Mouse (Mus musculus): Measurements from ENCODE around the gene Agl.
"Not testable (repeated sequence)": the region's sequence is repeated elsewhere in the genome, so short reads cannot be mapped to it uniquely, and the experiment has no call there.

Gene Agl

GRCm38 (mm10) chr3:116748391-116749170 is 59.4 kb downstream of the Agl start:
- peak; percentile 59; the same call in 1 of the 2 replicates for ATAC-seq (ENCODE audit: low TSS enrichment)

- ATAC-seq (ENCODE audit: low TSS enrichment), result not testable (repeated sequence)
Observed at GRCm38 (mm10) chr3:116747648-116748047, 60.3 kb downstream of the Agl start.

- no peak for ATAC-seq (ENCODE audit: low TSS enrichment)
Observed at GRCm38 (mm10) chr3:116740963-116741362, 67.0 kb downstream of the Agl start.

- no peak for ATAC-seq (ENCODE audit: low TSS enrichment)
Observed at GRCm38 (mm10) chr3:116740106-116740505, 67.9 kb downstream of the Agl start.

GRCm38 (mm10) chr3:116737326-116737731 is 70.6 kb downstream of the Agl start:
- peak; percentile 85 for ATAC-seq (ENCODE audit: low TSS enrichment)

- ATAC-seq (ENCODE audit: low TSS enrichment), result no peak
Observed at GRCm38 (mm10) chr3:116729483-116730174, 78.3 kb downstream of the Agl start.

GRCm38 (mm10) chr3:116726807-116727206 is 81.2 kb downstream of the Agl start:
- no peak for ATAC-seq (ENCODE audit: low TSS enrichment)

- no peak for ATAC-seq (ENCODE audit: low TSS enrichment)
Observed at GRCm38 (mm10) chr3:116723496-116724481, 84.2 kb downstream of the Agl start.

- ATAC-seq (ENCODE audit: low TSS enrichment), result no peak
Observed at GRCm38 (mm10) chr3:116722980-116723379, 85.0 kb downstream of the Agl start.

GRCm38 (mm10) chr3:116718951-116719350 is 89.0 kb downstream of the Agl start:
- ATAC-seq (ENCODE audit: low TSS enrichment), result no peak

- no peak for ATAC-seq (ENCODE audit: low TSS enrichment)
Observed at GRCm38 (mm10) chr3:116713031-116713430, 94.9 kb downstream of the Agl start.

GRCm38 (mm10) chr3:116712436-116712881 is 95.5 kb downstream of the Agl start, which contains the start of gene Slc35a3:
Slc35a3 (minus strand) TSS chr3:116712831.
- ATAC-seq (ENCODE audit: low TSS enrichment), result peak; percentile 55

- peak; percentile 99 for ATAC-seq (ENCODE audit: low TSS enrichment)
Observed at GRCm38 (mm10) chr3:116711624-116712435, 96.1 kb downstream of the Agl start.

GRCm38 (mm10) chr3:116710941-116711340 is 97.0 kb downstream of the Agl start:
- no peak for ATAC-seq (ENCODE audit: low TSS enrichment)

GRCm38 (mm10) chr3:116705637-116706204 is 102.2 kb downstream of the Agl start:
- ATAC-seq (ENCODE audit: low TSS enrichment), result no peak

- no peak for ATAC-seq (ENCODE audit: low TSS enrichment)
Observed at GRCm38 (mm10) chr3:116703835-116704234, 104.1 kb downstream of the Agl start.

- no peak for ATAC-seq (ENCODE audit: low TSS enrichment)
Observed at GRCm38 (mm10) chr3:116702647-116703272, 105.2 kb downstream of the Agl start.

GRCm38 (mm10) chr3:116701601-116702000 is 106.4 kb downstream of the Agl start:
- ATAC-seq (ENCODE audit: low TSS enrichment), result no peak

- ATAC-seq (ENCODE audit: low TSS enrichment), result no peak
Observed at GRCm38 (mm10) chr3:116698786-116699185, 109.2 kb downstream of the Agl start.

- ATAC-seq (ENCODE audit: low TSS enrichment), result no peak
Observed at GRCm38 (mm10) chr3:116695666-116695985, 112.3 kb downstream of the Agl start.
